Mouse (Mus musculus) kidney, adult 2 months (tissue): ENCODE measurements at regions not wholly inside any gene's neighbourhood (a gene's known extent, or its start where the extent isn't known, plus 50 kb on each side); places are given as distances from the start of the nearest gene placed in this dataset.

ENCODE experiments used
- CTCF ChIP-seq: fragments of 200-500 bp; conservative IDR thresholded peaks from 2 replicates; pipeline ENCODE4 v1.5.1; 2011; ENCODE audit warnings: low read depth, mild to moderate bottlenecking, control low read depth, low read length, moderate library complexity, mixed read lengths; ENCODE audit not compliant: insufficient read depth, insufficient read length
- POLR2A ChIP-seq: fragments of 200-500 bp; IDR thresholded peaks from one replicate; pipeline ENCODE4 v1.6.1; 2011; ENCODE audit warnings: low read depth, low read length, control low read depth

GRCm38 (mm10) chr12:71568880-71569390 lies 259.3 kb downstream of the Dact1 start:
- TF ChIP-seq POLR2A: no peak
- no peak for TF ChIP-seq CTCF
